Mouse (Mus musculus) liver, embryonic 14.5 days (tissue): ENCODE results near the gene Ntn4. TPM values are rescaled to one million over a fixed set of nuclear protein-coding genes. Genes with fewer than 3 reads are reported as not detected.

Experiments used
- ATAC-seq: fragments of 200-750 bp; cut with Nextera tagmentation; 2 replicates; pipeline ENCODE4 v1.8.0; 2017; ENCODE audit warnings: moderate number of reproducible peaks, mild to moderate bottlenecking, moderate library complexity; ENCODE audit not compliant: insufficient read depth
- DNase-seq, 3 experiments: peaks; one replicate each; pipeline ENCODE4 v3.0.0-alpha.2; 2012 to 2013; ENCODE audit warnings: low read depth in 3 of 3, low spot score in 3 of 3
- H3K27ac ChIP-seq: fragments of 300-500 bp; sonication (generic); 2 replicates; pipeline ENCODE4 v1.5.1; 2014; ENCODE audit warnings: moderate library complexity, mild to moderate bottlenecking, control low read depth, inconsistent platforms
- H3K27me3 ChIP-seq: fragments of 300-500 bp; sonication (generic); 2 replicates; pipeline ENCODE4 v1.6.1; 2014; ENCODE audit warnings: mild to moderate bottlenecking, low read length, moderate library complexity; ENCODE audit not compliant: control insufficient read depth, insufficient read depth
- H3K36me3 ChIP-seq: fragments of 300-500 bp; sonication (generic); replicated peaks from 2 replicates; pipeline ENCODE4 v1.6.1; 2014; ENCODE audit warnings: low read depth; ENCODE audit not compliant: control insufficient read depth, insufficient read depth
- H3K4me1 ChIP-seq, 2 experiments: fragments of 200-500 bp in 1 of 2; fragments of 300-500 bp in 1 of 2; sonication (generic) in 1 of 2; replicated peaks; 2 replicates each; pipeline ENCODE4 v1.6.1; 2012 to 2014; ENCODE audit warnings: antibody characterized with exemption in 1 of 2, inconsistent platforms in 1 of 2, low read length in 1 of 2; ENCODE audit not compliant: control insufficient read depth in 2 of 2, insufficient read depth in 2 of 2
- H3K4me2 ChIP-seq: fragments of 300-500 bp; sonication (generic); 2 replicates; pipeline ENCODE4 v1.6.1; 2014; ENCODE audit warnings: low read depth, mild to moderate bottlenecking, control low read depth, moderate library complexity
- H3K4me3 ChIP-seq, 2 experiments: fragments of 200-500 bp in 1 of 2; fragments of 300-500 bp in 1 of 2; sonication (generic) in 1 of 2; 2 replicates each; pipeline ENCODE4 v1.5.1; 2012 to 2014; ENCODE audit warnings: low read depth in 2 of 2, low read length in 2 of 2, mild to moderate bottlenecking in 2 of 2, control low read depth in 1 of 2, inconsistent platforms in 1 of 2, moderate library complexity in 1 of 2; ENCODE audit not compliant: insufficient read depth in 1 of 2
- H3K9ac ChIP-seq: fragments of 300-500 bp; sonication (generic); replicated peaks from 2 replicates; pipeline ENCODE4 v1.6.1; 2014; ENCODE audit warnings: mild to moderate bottlenecking, control low read depth, moderate library complexity
- H3K9me3 ChIP-seq: fragments of 300-500 bp; sonication (generic); 2 replicates; pipeline ENCODE4 v1.6.1; 2016; ENCODE audit warnings: low read length, mixed read lengths; ENCODE audit not compliant: control insufficient read depth
- CTCF ChIP-seq: IDR thresholded peaks from 2 replicates; pipeline ENCODE4 v1.5.1; 2016; ENCODE audit warnings: antibody characterized with exemption, low read depth, control low read depth
- EP300 ChIP-seq: IDR thresholded peaks from 2 replicates; pipeline ENCODE4 v1.6.1; 2016; ENCODE audit warnings: antibody characterized with exemption, low read depth
- WGBS: fragments of 180-500 bp; shearing (Covaris S2); extraction: QIAGEN DNeasy Blood & Tissue Kit; methylation state at CpG from one replicate; pipeline ENCODE4 v1.1.7; 2014; ENCODE audit not compliant: insufficient replicate concordance; 5-methylcytosine and 5-hydroxymethylcytosine counted together
- polyA plus RNA-seq, 2 experiments: library from polyadenylated mRNA; depleted of rRNA in 1 of 2; stranded (reverse) in 1 of 2; unstranded in 1 of 2; fragments of >200 nt; fragmentation: Nextera tagmentation in 1 of 2; extraction: Ambion mirVana in 1 of 2; gene quantifications; 2 replicates each; pipeline versions ENCODE4 v1.2.1 to v1.2.3; 2012 to 2014

The Ntn4 gene
- polyA plus RNA-seq, 2 experiments = 0.11 to 0.52 TPM

GRCm38 (mm10) chr10:93610896-93611295 is 29.6 kb upstream of the Ntn4 start:
- 92% methylated on average over 1 of the region's 1 CpGs for WGBS
- no peak for TF ChIP-seq EP300
- TF ChIP-seq CTCF = no peak

DNA sequence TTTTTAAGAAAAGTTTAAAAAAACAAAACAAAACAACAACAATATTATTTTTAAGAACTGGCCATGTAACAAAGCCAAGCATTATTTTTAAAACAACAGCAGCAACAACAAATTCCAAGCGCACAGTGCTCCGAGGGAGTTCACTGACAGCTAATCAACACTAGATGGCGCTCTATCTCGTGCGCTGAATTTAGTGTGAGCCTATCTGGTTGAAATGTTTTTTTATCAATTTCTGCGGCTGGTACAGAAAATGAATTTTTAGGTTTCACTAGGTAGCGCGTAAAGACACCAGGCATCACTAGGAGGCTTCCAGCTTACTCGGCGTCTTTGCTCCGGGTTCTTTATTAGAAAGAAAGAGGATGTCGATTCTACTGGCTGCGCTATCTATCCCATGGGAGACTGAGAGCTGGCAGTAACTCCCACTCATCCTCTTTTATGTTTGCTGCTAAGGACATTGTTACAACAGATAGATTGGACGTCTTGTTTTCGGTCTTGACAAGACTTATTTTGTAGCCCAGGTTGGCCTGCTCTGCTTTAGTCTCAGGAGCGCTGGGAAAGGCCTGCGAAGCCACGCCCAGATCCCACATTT is 29.0 kb upstream of the Ntn4 start:
- H3K27ac ChIP-seq = no peak overlapping the region
- no peak for ATAC-seq
- no peaks in the 10 kb centered on the region for H3K36me3 ChIP-seq
- peak in 1 of 3 experiments; percentile 58 for DNase-seq
- TF ChIP-seq EP300 = no peak
- peak; percentile 88 for TF ChIP-seq CTCF
- no peaks in the 10 kb centered on the region for H3K27me3 ChIP-seq
- H3K4me3 ChIP-seq = no peak overlapping the region
- 38% methylated on average over 18 of the region's 18 CpGs for WGBS
- no peaks in the 10 kb centered on the region for H3K4me1 ChIP-seq
- H3K9ac ChIP-seq = no peak overlapping the region
- no peaks in the 10 kb centered on the region for H3K9me3 ChIP-seq
- H3K4me2 ChIP-seq = no peak overlapping the region

More at GRCm38 (mm10) chr10:93610896-93611295, 29.6 kb upstream of the Ntn4 start:
- Histone ChIP-seq H3K4me2 (no peak overlapping the region), H3K27ac (no peak overlapping the region), H3K9me3 (no peaks in the 10 kb centered on the region), H3K27me3 (no peaks in the 10 kb centered on the region), H3K4me1 (no peaks in the 10 kb centered on the region), H3K36me3 (no peaks in the 10 kb centered on the region), H3K9ac (no peak overlapping the region), H3K4me3 (no peak overlapping the region)
- no peak for ATAC-seq
- no peak for DNase-seq

DNA sequence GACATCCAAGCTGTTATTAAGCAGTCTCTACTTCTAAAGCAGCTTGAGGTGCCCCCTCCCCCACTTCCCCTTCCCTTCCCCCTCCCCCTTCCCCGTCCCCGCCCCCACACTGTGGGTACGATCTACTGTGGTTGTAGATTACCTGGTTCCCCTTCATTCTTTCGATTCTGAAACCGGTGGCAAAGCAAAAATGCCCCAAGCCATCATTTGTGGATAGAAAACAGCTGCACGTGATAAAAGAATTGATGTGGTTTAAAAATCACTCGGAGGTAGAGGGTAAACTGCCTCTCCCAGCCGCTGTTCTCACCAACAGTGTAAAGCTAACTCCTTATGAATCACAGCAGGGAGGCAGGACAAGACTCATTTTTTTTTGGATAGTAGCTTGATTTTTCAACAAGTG is 25.6 kb upstream of the Ntn4 start:
- Histone ChIP-seq H3K36me3 (no peaks in the 10 kb centered on the region), H3K27ac (no peak overlapping the region), H3K9me3 (no peaks in the 10 kb centered on the region), H3K9ac (no peak overlapping the region), H3K4me3 (no peak overlapping the region), H3K4me1 (no peaks in the 10 kb centered on the region), H3K27me3 (no peaks in the 10 kb centered on the region), H3K4me2 (no peak overlapping the region)
- WGBS = 34% methylated on average over 8 of the region's 8 CpGs
- TF ChIP-seq EP300 (no peak), CTCF (no peak)
- ATAC-seq (no peak), DNase-seq (no peak)

DNA sequence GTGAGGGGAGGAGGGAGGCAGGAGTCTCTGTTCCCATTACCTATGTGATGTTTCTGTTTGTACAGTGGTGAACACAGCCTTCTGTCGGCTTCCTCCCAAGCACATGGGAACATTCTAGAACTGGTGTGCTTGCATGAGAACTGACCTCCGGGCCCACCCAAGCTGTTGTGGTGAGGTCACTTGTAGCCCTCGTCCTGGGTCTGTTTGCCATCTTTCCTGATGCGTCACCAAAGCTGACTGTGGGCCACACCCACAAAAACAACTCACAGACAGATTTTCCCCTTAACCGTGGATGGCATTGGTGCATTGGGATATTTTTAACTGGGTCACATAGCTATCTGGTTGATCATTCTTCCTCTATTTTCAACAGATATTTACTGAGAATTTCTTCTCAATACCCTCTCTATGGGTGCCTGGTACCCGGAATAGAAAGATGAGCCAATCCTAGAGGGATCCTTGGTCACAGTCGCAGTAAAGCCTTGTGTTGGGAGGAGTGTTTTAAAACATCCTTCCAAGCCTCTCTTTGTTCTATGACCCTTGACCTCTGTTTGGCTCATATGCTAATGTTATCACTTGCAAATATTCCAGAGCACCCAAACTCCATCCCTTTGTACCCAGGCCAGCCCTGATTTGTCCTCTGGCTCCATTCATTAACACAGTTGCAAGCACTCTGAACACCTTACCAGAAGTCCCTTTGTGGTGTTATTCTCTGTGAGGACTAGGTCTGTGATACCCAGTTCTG is 19.9 kb upstream of the Ntn4 start:
- no peak overlapping the region for H3K9ac ChIP-seq
- H3K27ac ChIP-seq = no peak overlapping the region
- WGBS = 50% methylated on average over 7 of the region's 7 CpGs
- H3K27me3 ChIP-seq = no peaks in the 10 kb centered on the region; the same call in 1 of the 2 replicates
- H3K36me3 ChIP-seq = no peaks in the 10 kb centered on the region
- no peak overlapping the region for H3K4me3 ChIP-seq
- no peak overlapping the region for H3K4me2 ChIP-seq
- no peaks in the 10 kb centered on the region for H3K9me3 ChIP-seq
- ATAC-seq = no peak
- no peak for DNase-seq
- H3K4me1 ChIP-seq = no peaks in the 10 kb centered on the region
- no peak for TF ChIP-seq EP300
- TF ChIP-seq CTCF = no peak

DNA sequence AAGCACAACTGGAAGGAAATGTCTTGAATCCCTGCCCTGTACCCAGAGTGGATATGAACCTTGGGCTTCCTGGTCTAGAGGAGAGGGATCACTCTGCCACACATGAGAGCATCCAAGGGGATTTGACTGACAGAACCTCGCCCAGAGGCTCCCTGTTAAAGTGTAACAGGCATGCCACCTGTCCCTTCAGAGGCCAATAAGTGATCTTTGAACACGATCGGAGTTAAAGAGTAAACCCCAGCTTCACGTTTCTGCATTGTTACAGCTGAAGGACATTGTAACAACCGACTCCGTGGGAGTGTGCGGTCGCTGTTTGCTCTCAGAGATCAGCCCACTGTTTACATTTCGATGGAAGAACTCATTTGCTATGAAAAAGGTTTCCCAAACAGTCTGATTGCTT is 16.8 kb upstream of the Ntn4 start:
- Histone ChIP-seq H3K9me3 (no peaks in the 10 kb centered on the region), H3K27ac (no peak overlapping the region), H3K4me2 (peak overlapping the region; percentile 25; the same call in 1 of the 2 replicates), H3K9ac (no peak overlapping the region), H3K27me3 (no peaks in the 10 kb centered on the region; the same call in 1 of the 2 replicates), H3K4me3 (no peak overlapping the region), H3K36me3 (no peaks in the 10 kb centered on the region), H3K4me1 (no peaks in the 10 kb centered on the region)
- TF ChIP-seq CTCF = no peak
- TF ChIP-seq EP300 = no peak
- ATAC-seq (peak; percentile 55), DNase-seq (peak in 2 of 3 experiments; percentile 10 to 17)
- 54% methylated on average over 9 of the region's 9 CpGs for WGBS
